Mouse (Mus musculus): ENCODE data around the gene Zbtb16. TPM values are rescaled to one million over a fixed set of nuclear protein-coding genes. Genes with fewer than 3 reads are reported as not detected.

Gene Zbtb16
- polyA plus RNA-seq, 1 experiment from 2014 or later, result 0.15 TPM

- CTCF ChIA-PET, result no interaction called here
- POLR2A ChIA-PET, result no interaction called here
- no peak for TF ChIP-seq CTCF (IDR thresholded peaks at IDR 0.05)
- in situ Hi-C loops (cut with MboI; ENCODE audit: low pct_unique_long_range_greater_than_20kb), result no loop called here
- DNase-seq (ENCODE audit: low read depth, low spot score) (no peak), ATAC-seq (no peak)
- peaks cover 13% of the 10 kb centered on the region for H3K27me3 ChIP-seq
Observed at GRCm38 (mm10) chr9:48765927-48766326, 70.1 kb downstream of the Zbtb16 start.

- in situ Hi-C loops (cut with MboI; ENCODE audit: low pct_unique_long_range_greater_than_20kb), result no loop called here
- H3K27me3 ChIP-seq, result peaks cover 16% of the 10 kb centered on the region
- POLR2A ChIA-PET, result no interaction called here
- no peak for ATAC-seq
- no peak for TF ChIP-seq CTCF (IDR thresholded peaks at IDR 0.05)
- CTCF ChIA-PET, result no interaction called here
- no peak for DNase-seq (ENCODE audit: low read depth, low spot score)
Observed at GRCm38 (mm10) chr9:48764311-48764710, 71.7 kb downstream of the Zbtb16 start.

GRCm38 (mm10) chr9:48761732-48762637 lies 74.0 kb downstream of the Zbtb16 start:
- POLR2A ChIA-PET, result no interaction called here

GRCm38 (mm10) chr9:48761175-48761556 lies 74.9 kb downstream of the Zbtb16 start:
- ATAC-seq, result no peak
- ChIA-PET POLR2A (no interaction called here), CTCF (no interaction called here)
- in situ Hi-C loops (cut with MboI; ENCODE audit: low pct_unique_long_range_greater_than_20kb), result no loop called here
- no peak for TF ChIP-seq CTCF (IDR thresholded peaks at IDR 0.05)
- DNase-seq (ENCODE audit: low read depth, low spot score), result no peak
- peaks cover 25% of the 10 kb centered on the region for H3K27me3 ChIP-seq

More at GRCm38 (mm10) chr9:48761732-48762637, 74.0 kb downstream of the Zbtb16 start:
- peaks cover 25% of the 10 kb centered on the region for H3K27me3 ChIP-seq
- no peak for DNase-seq (ENCODE audit: low read depth, low spot score)
- TF ChIP-seq CTCF (IDR thresholded peaks at IDR 0.05), result no peak
- in situ Hi-C loops (cut with MboI; ENCODE audit: low pct_unique_long_range_greater_than_20kb), result no loop called here
- ATAC-seq, result no peak
- CTCF ChIA-PET, result no interaction called here

GRCm38 (mm10) chr9:48760449-48761174 lies 75.4 kb downstream of the Zbtb16 start:
- ChIA-PET CTCF (no interaction called here), POLR2A (no interaction called here)
- TF ChIP-seq CTCF (IDR thresholded peaks at IDR 0.05), result no peak
- DNase-seq (ENCODE audit: low read depth, low spot score), result no peak
- ATAC-seq, result no peak
- peaks cover 21% of the 10 kb centered on the region for H3K27me3 ChIP-seq
- in situ Hi-C loops (cut with MboI; ENCODE audit: low pct_unique_long_range_greater_than_20kb), result no loop called here

GRCm38 (mm10) chr9:48759098-48759497 lies 76.9 kb downstream of the Zbtb16 start:
- H3K27me3 ChIP-seq, result peaks cover 23% of the 10 kb centered on the region
- in situ Hi-C loops (cut with MboI; ENCODE audit: low pct_unique_long_range_greater_than_20kb), result no loop called here
- ChIA-PET CTCF (no interaction called here), POLR2A (no interaction called here)
- ATAC-seq, result no peak
- no peak for DNase-seq (ENCODE audit: low read depth, low spot score)
- TF ChIP-seq CTCF (IDR thresholded peaks at IDR 0.05), result no peak

GRCm38 (mm10) chr9:48757650-48758580 lies 78.1 kb downstream of the Zbtb16 start:
- no peak for ATAC-seq
- TF ChIP-seq CTCF (IDR thresholded peaks at IDR 0.05), result no peak
- peaks cover 29% of the 10 kb centered on the region for H3K27me3 ChIP-seq
- DNase-seq (ENCODE audit: low read depth, low spot score), result no peak
- CTCF ChIA-PET, result no interaction called here
- POLR2A ChIA-PET, result no interaction called here
- in situ Hi-C loops (cut with MboI; ENCODE audit: low pct_unique_long_range_greater_than_20kb), result no loop called here

GRCm38 (mm10) chr9:48756261-48756812 lies 79.7 kb downstream of the Zbtb16 start:
- in situ Hi-C loops (cut with MboI; ENCODE audit: low pct_unique_long_range_greater_than_20kb), result no loop called here
- POLR2A ChIA-PET, result no interaction called here
- DNase-seq (ENCODE audit: low read depth, low spot score) (no peak), ATAC-seq (no peak)
- CTCF ChIA-PET, result no interaction called here
- TF ChIP-seq CTCF (IDR thresholded peaks at IDR 0.05), result no peak
- H3K27me3 ChIP-seq, result peaks cover 34% of the 10 kb centered on the region

- no peak for TF ChIP-seq CTCF (IDR thresholded peaks at IDR 0.05)
- ATAC-seq (no peak), DNase-seq (ENCODE audit: low read depth, low spot score) (no peak)
- peaks cover 36% of the 10 kb centered on the region for H3K27me3 ChIP-seq
- in situ Hi-C loops (cut with MboI; ENCODE audit: low pct_unique_long_range_greater_than_20kb), result no loop called here
- ChIA-PET CTCF (no interaction called here), POLR2A (no interaction called here)
Observed at GRCm38 (mm10) chr9:48755438-48756070, 80.5 kb downstream of the Zbtb16 start.

- ChIA-PET CTCF (no interaction called here), POLR2A (no interaction called here)
- in situ Hi-C loops (cut with MboI; ENCODE audit: low pct_unique_long_range_greater_than_20kb), result no loop called here
- no peak for DNase-seq (ENCODE audit: low read depth, low spot score)
- ATAC-seq, result no peak
- H3K27me3 ChIP-seq, result peaks cover 41% of the 10 kb centered on the region
- TF ChIP-seq CTCF (IDR thresholded peaks at IDR 0.05), result no peak
Observed at GRCm38 (mm10) chr9:48754418-48754817, 81.6 kb downstream of the Zbtb16 start.

Measured in Patski (cell line).